Mouse (Mus musculus): ENCODE results near the gene Ap3m1.
"Not testable (repeated sequence)": the region's sequence is repeated elsewhere in the genome, so short reads cannot be mapped to it uniquely, and the experiment has no call there.

Ap3m1 gene

GRCm38 (mm10) chr14:21052112-21052780 is at the start of gene Ap3m1, which contains the start of gene Adk:
Gene Ap3m1 (minus strand): TSS chr14:21052508.
Gene Adk (plus strand): TSS chr14:21052574.
- peak; percentile 96 for DNase-seq (ENCODE audit: extremely low spot score, low spot score)

GRCm38 (mm10) chr14:21101562-21101961 is 49.3 kb upstream of the Ap3m1 start:
- no peak for DNase-seq (ENCODE audit: extremely low spot score, low spot score)

- no peak for DNase-seq (ENCODE audit: extremely low spot score, low spot score)
These were observed 48.6 kb upstream of the Ap3m1 start for GRCm38 (mm10) chr14:21100876-21101275.

- DNase-seq (ENCODE audit: extremely low spot score, low spot score), result no peak
These were observed 47.1 kb upstream of the Ap3m1 start for GRCm38 (mm10) chr14:21099371-21099770.

GRCm38 (mm10) chr14:21096689-21097088 is 44.4 kb upstream of the Ap3m1 start:
- DNase-seq (ENCODE audit: extremely low spot score, low spot score), result no peak

GRCm38 (mm10) chr14:21096279-21096678 is 44.0 kb upstream of the Ap3m1 start:
- DNase-seq (ENCODE audit: extremely low spot score, low spot score), result no peak

GRCm38 (mm10) chr14:21094161-21094560 is 41.9 kb upstream of the Ap3m1 start:
- not testable (repeated sequence) for DNase-seq (ENCODE audit: extremely low spot score, low spot score)

- no peak for DNase-seq (ENCODE audit: extremely low spot score, low spot score)
These were observed 38.7 kb upstream of the Ap3m1 start for GRCm38 (mm10) chr14:21090930-21091486.

- no peak for DNase-seq (ENCODE audit: extremely low spot score, low spot score)
These were observed 38.1 kb upstream of the Ap3m1 start for GRCm38 (mm10) chr14:21090400-21090799.

GRCm38 (mm10) chr14:21088731-21089130 is 36.4 kb upstream of the Ap3m1 start:
- DNase-seq (ENCODE audit: extremely low spot score, low spot score), result no peak

GRCm38 (mm10) chr14:21087390-21088060 is 35.2 kb upstream of the Ap3m1 start:
- DNase-seq (ENCODE audit: extremely low spot score, low spot score), result no peak

GRCm38 (mm10) chr14:21086827-21087351 is 34.6 kb upstream of the Ap3m1 start:
- DNase-seq (ENCODE audit: extremely low spot score, low spot score), result no peak

- DNase-seq (ENCODE audit: extremely low spot score, low spot score), result no peak
These were observed 33.8 kb upstream of the Ap3m1 start for GRCm38 (mm10) chr14:21086106-21086505.

- no peak for DNase-seq (ENCODE audit: extremely low spot score, low spot score)
These were observed 33.4 kb upstream of the Ap3m1 start for GRCm38 (mm10) chr14:21085666-21086065.

- DNase-seq (ENCODE audit: extremely low spot score, low spot score), result no peak
These were observed 30.5 kb upstream of the Ap3m1 start for GRCm38 (mm10) chr14:21082823-21083222.

GRCm38 (mm10) chr14:21078511-21078910 is 26.2 kb upstream of the Ap3m1 start:
- no peak for DNase-seq (ENCODE audit: extremely low spot score, low spot score)

GRCm38 (mm10) chr14:21077939-21078338 is 25.6 kb upstream of the Ap3m1 start:
- no peak for DNase-seq (ENCODE audit: extremely low spot score, low spot score)

- DNase-seq (ENCODE audit: extremely low spot score, low spot score), result no peak
These were observed 24.3 kb upstream of the Ap3m1 start for GRCm38 (mm10) chr14:21076501-21077194.

- DNase-seq (ENCODE audit: extremely low spot score, low spot score), result peak; percentile 91
These were observed 23.6 kb upstream of the Ap3m1 start for GRCm38 (mm10) chr14:21075751-21076500.

GRCm38 (mm10) chr14:21074398-21075320 is 22.4 kb upstream of the Ap3m1 start:
- no peak for DNase-seq (ENCODE audit: extremely low spot score, low spot score)
